Mouse (Mus musculus) G1E (cell line): Measurements from ENCODE around the gene Selenoi. TPM values are rescaled to one million over a fixed set of nuclear protein-coding genes. Genes with fewer than 3 reads are reported as not detected.
"Not testable (repeated sequence)": the region's sequence is repeated elsewhere in the genome, so short reads cannot be mapped to it uniquely, and the experiment has no call there.

Source experiments
- ATAC-seq: 2 replicates; pipeline ENCODE4 v1.8.0; 2016; ENCODE audit warnings: mild to moderate bottlenecking; ENCODE audit not compliant: insufficient number of reproducible peaks, poor library complexity, low FRiP score, severe bottlenecking; ENCODE audit errors: extremely low read depth
- DNase-seq: peaks from one replicate; pipeline ENCODE4 v3.0.0; 2012; ENCODE audit warnings: low spot score
- H3K27me3 ChIP-seq: 2 replicates; pipeline ENCODE4 v1.6.1; 2012; ENCODE audit warnings: mild to moderate bottlenecking, low read length, inconsistent platforms; ENCODE audit not compliant: insufficient read depth
- H3K36me3 ChIP-seq: replicated peaks from 2 replicates; pipeline ENCODE3; 2012; ENCODE audit warnings: mild to moderate bottlenecking, inconsistent platforms
- H3K4me1 ChIP-seq: 2 replicates; pipeline ENCODE4 v1.6.1; 2012; ENCODE audit warnings: low read depth, low read length, inconsistent platforms, mixed read lengths; ENCODE audit not compliant: insufficient read depth
- H3K4me3 ChIP-seq: 2 replicates; pipeline ENCODE4 v1.5.1; 2012; ENCODE audit warnings: low read depth, mild to moderate bottlenecking, inconsistent platforms, low read length, moderate library complexity, mixed read lengths
- H3K9me3 ChIP-seq: replicated peaks from 2 replicates; pipeline ENCODE4 v1.6.1; 2012; ENCODE audit warnings: inconsistent platforms
- CTCF ChIP-seq: IDR thresholded peaks from 2 replicates; pipeline ENCODE4 v1.5.1; 2012; ENCODE audit warnings: low read depth, low read length, inconsistent platforms, mixed read lengths
- GATA1 ChIP-seq: IDR thresholded peaks from 2 replicates; pipeline ENCODE4 v1.6.1; 2012; ENCODE audit warnings: borderline replicate concordance, low read length, inconsistent platforms, mixed read lengths
- GATA2 ChIP-seq: IDR thresholded peaks from 2 replicates; pipeline ENCODE4 v1.6.1; 2012; ENCODE audit warnings: low read depth, low read length, inconsistent platforms, borderline replicate concordance
- POLR2AphosphoS5 ChIP-seq: IDR thresholded peaks from 2 replicates; pipeline ENCODE4 v1.6.1; 2012; ENCODE audit warnings: low read depth, low read length, inconsistent platforms; ENCODE audit not compliant: insufficient replicate concordance
- TAL1 ChIP-seq: conservative IDR thresholded peaks from 2 replicates; pipeline ENCODE4 v1.6.1; 2012; ENCODE audit warnings: low read depth, low read length, inconsistent platforms, mixed read lengths
- polyA plus RNA-seq: library from polyadenylated mRNA; stranded (reverse); fragments of >175 nt; gene quantifications from 2 replicates; pipeline ENCODE4 v1.2.3, GENCODE M21; 2012
- total RNA-seq, 2 experiments: library from RNA; stranded (forward) in 1 of 2; stranded (reverse) in 1 of 2; fragments of 200-1000 nt in 1 of 2; fragments of >200 nt in 1 of 2; fragmentation: Nextera tagmentation in 1 of 2; gene quantifications; 2 replicates each; pipeline ENCODE4 v1.2.3; 2014 to 2017

Selenoi gene
- total and polyA plus RNA-seq, 3 experiments = 1.6 to 54.0 (median 41.7) TPM

DNA sequence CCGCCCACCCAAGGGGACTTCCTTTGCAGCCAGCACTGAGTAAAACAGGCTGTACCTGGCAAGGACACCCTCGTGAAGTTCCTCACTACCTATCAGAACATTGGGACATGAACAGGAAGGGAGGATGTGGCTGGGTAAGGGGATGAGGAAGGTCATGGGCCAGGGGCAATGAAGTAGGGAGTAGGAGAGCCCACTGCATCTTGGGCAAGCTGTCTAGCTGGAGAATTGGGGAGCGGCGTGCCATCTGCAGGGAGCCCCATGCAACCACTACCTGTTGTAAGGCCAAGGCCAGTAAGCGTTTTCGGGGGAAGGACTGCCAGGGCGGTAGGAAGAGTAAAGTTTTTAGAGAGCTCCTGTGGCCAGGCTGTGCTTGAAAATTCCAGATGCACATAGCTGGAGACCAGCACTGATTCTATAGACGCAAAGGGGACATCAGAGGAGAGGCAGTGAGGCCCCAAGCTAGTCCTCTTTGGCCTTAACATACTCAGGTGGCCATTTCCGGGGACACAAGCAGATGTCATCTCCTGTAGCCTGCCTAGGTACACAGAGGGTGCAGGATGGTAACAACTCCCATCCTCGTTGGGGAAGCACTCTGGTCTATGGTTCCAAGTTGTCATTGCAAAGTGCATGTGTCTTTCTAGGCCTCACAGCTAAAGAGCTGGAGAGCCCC is 29.0 kb upstream of the Selenoi start:
- ATAC-seq (no peak), DNase-seq (no peak)
- Histone ChIP-seq H3K9me3 (no peaks in the 10 kb centered on the region), H3K4me1 (peaks cover 25% of the 10 kb centered on the region), H3K36me3 (no peaks in the 10 kb centered on the region), H3K4me3 (no peak overlapping the region), H3K27me3 (peaks cover 25% of the 10 kb centered on the region)
- TF ChIP-seq CTCF = no peak
- TF ChIP-seq TAL1 = no peak
- TF ChIP-seq POLR2AphosphoS5 = no peak
- TF ChIP-seq GATA1 = no peak
- no peak for TF ChIP-seq GATA2

DNA sequence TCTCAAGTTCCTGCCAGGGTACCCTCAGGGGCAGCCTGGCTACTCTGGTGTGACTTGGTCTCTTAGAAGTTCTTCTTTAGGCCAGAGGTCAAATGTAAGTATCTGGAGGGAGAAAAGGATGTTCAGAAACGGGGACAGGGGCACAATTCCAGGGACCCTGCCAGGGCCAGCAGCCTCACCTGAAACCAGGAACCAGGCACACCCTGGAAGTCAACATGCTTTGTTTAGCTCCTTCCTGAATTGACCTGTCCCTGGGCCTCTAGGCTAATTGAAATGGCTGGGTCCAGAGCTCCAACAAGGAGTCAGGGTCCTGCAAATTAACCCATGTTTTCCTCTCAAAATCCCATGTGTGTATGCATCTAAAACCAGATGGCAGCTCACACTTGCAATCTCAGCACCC is 27.9 kb upstream of the Selenoi start:
- Histone ChIP-seq H3K27me3 (peaks cover 25% of the 10 kb centered on the region), H3K9me3 (no peaks in the 10 kb centered on the region), H3K36me3 (no peaks in the 10 kb centered on the region), H3K4me3 (no peak overlapping the region), H3K4me1 (peaks cover 15% of the 10 kb centered on the region)
- ATAC-seq (no peak), DNase-seq (no peak)
- no peak for TF ChIP-seq POLR2AphosphoS5
- no peak for TF ChIP-seq GATA1
- no peak for TF ChIP-seq TAL1
- TF ChIP-seq CTCF = no peak
- TF ChIP-seq GATA2 = no peak

GRCm38 (mm10) chr5:30205034-30205433 is 27.3 kb upstream of the Selenoi start:
- Histone ChIP-seq H3K27me3 (peaks cover 25% of the 10 kb centered on the region), H3K36me3 (no peaks in the 10 kb centered on the region), H3K4me3 (no peak overlapping the region), H3K9me3 (no peaks in the 10 kb centered on the region), H3K4me1 (peaks cover 15% of the 10 kb centered on the region)
- ATAC-seq = no peak
- TF ChIP-seq GATA1 (no peak), POLR2AphosphoS5 (no peak), GATA2 (no peak), CTCF (no peak), TAL1 (no peak)
- no peak for DNase-seq

DNA sequence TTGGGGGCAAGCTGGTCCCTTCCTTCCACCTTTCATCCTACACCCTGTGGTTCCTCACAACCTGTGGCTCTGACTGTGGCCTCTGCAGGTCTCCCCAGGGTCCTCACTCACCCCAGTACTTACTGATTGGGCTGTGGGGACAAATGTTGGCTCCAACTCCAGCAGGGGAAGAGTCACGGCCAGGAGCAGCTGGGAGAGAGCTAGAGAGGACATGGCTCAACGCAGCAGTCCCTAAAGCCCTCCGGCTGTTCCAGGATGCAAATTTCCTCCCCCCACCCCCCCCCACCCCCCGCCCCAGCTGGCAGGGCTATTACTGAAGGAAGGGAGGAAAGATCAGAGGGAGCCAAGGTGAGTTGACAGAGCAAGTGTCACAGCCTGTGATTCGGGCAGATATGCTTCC is 26.9 kb upstream of the Selenoi start, which contains the start of gene Adgrf3:
Gene Adgrf3, minus strand, starts transcription at position 230 of the 400 bp plus-strand sequence.
- no peaks in the 10 kb centered on the region for H3K36me3 ChIP-seq
- no peak for TF ChIP-seq TAL1
- no peak for TF ChIP-seq GATA2
- no peak for TF ChIP-seq POLR2AphosphoS5
- TF ChIP-seq CTCF = no peak
- no peak for TF ChIP-seq GATA1
- H3K4me3 ChIP-seq = no peak within 1 kb of the TSS
- DNase-seq = no peak
- peaks cover 20% of the 10 kb centered on the region for H3K27me3 ChIP-seq
- H3K9me3 ChIP-seq = no peaks in the 10 kb centered on the region
- H3K4me1 ChIP-seq = peaks cover 15% of the 10 kb centered on the region
- no peak for ATAC-seq

GRCm38 (mm10) chr5:30207276-30207675 is 25.1 kb upstream of the Selenoi start:
- Histone ChIP-seq H3K27me3 (peaks cover 21% of the 10 kb centered on the region), H3K4me3 (no peak overlapping the region), H3K4me1 (peaks cover 12% of the 10 kb centered on the region), H3K9me3 (no peaks in the 10 kb centered on the region), H3K36me3 (no peaks in the 10 kb centered on the region)
- ATAC-seq = no peak
- DNase-seq = no peak
- TF ChIP-seq TAL1 = no peak
- no peak for TF ChIP-seq POLR2AphosphoS5
- no peak for TF ChIP-seq CTCF
- TF ChIP-seq GATA2 = no peak
- no peak for TF ChIP-seq GATA1

GRCm38 (mm10) chr5:30210758-30211157 is 21.6 kb upstream of the Selenoi start:
- H3K27me3 ChIP-seq, ATAC-seq, H3K4me3 ChIP-seq, H3K9me3 ChIP-seq, DNase-seq, H3K4me1 ChIP-seq, H3K36me3 ChIP-seq: not testable (repeated sequence)
